Mouse (Mus musculus) testis, adult 2 months (tissue): ENCODE data around the gene Mpped1. TPM values are rescaled to one million over a fixed set of nuclear protein-coding genes. Genes with fewer than 3 reads are reported as not detected.

Experiments
- H3K27ac ChIP-seq: fragments of 200-500 bp; 2 replicates; pipeline ENCODE4 v1.5.1; 2012; ENCODE audit warnings: low read depth, low read length; ENCODE audit not compliant: control insufficient read depth, insufficient read depth
- H3K27me3 ChIP-seq: fragments of 200-500 bp; 2 replicates; pipeline ENCODE4 v1.6.1; 2012; ENCODE audit warnings: mild to moderate bottlenecking, low read length, moderate library complexity; ENCODE audit not compliant: control insufficient read depth, insufficient read depth
- H3K36me3 ChIP-seq: fragments of 200-500 bp; 2 replicates; pipeline ENCODE4 v1.6.1; 2012; ENCODE audit warnings: mild to moderate bottlenecking, low read length; ENCODE audit not compliant: control insufficient read depth, insufficient read depth
- H3K4me1 ChIP-seq: fragments of 200-500 bp; 2 replicates; pipeline ENCODE4 v1.6.1; 2012; ENCODE audit warnings: low read length; ENCODE audit not compliant: control insufficient read depth, insufficient read depth
- H3K4me3 ChIP-seq: fragments of 200-500 bp; 2 replicates; pipeline ENCODE4 v1.5.1; 2012; ENCODE audit warnings: low read depth, mild to moderate bottlenecking, low read length, moderate library complexity, mixed read lengths; ENCODE audit not compliant: control insufficient read depth
- CTCF ChIP-seq: fragments of 200-500 bp; IDR thresholded peaks from 2 replicates; pipeline ENCODE4 v1.5.1; 2012; ENCODE audit warnings: low read depth, mild to moderate bottlenecking, inconsistent platforms, low read length, moderate library complexity; ENCODE audit not compliant: control insufficient read depth, insufficient read depth, insufficient replicate concordance
- POLR2A ChIP-seq: fragments of 200-500 bp; IDR thresholded peaks from 2 replicates; pipeline ENCODE4 v1.6.1; 2012; ENCODE audit warnings: low read depth, mild to moderate bottlenecking, inconsistent platforms, low read length, moderate library complexity; ENCODE audit not compliant: control insufficient read depth
- polyA plus RNA-seq: library from polyadenylated mRNA; depleted of rRNA; stranded (reverse); fragments of >200 nt; gene quantifications from 2 replicates; pipeline ENCODE4 v1.2.3, GENCODE M21; 2012

Mpped1 gene
- polyA plus RNA-seq, 1 experiment = 5.6 TPM

- no peaks in the 10 kb centered on the region for H3K36me3 ChIP-seq
- no peaks in the 10 kb centered on the region for H3K27me3 ChIP-seq
- no peak overlapping the region for H3K4me3 ChIP-seq
- no peak overlapping the region for H3K27ac ChIP-seq
- peaks cover 7% of the 10 kb centered on the region for H3K4me1 ChIP-seq
- no peak for TF ChIP-seq CTCF
- TF ChIP-seq POLR2A = no peak
These were observed 2.8 kb upstream of the Mpped1 start for GRCm38 (mm10) chr15:83776265-83777000.

GRCm38 (mm10) chr15:83777476-83777875 lies 1.8 kb upstream of the Mpped1 start:
- no peak overlapping the region for H3K27ac ChIP-seq
- H3K36me3 ChIP-seq = no peaks in the 10 kb centered on the region
- no peak overlapping the region for H3K4me3 ChIP-seq
- H3K27me3 ChIP-seq = no peaks in the 10 kb centered on the region
- TF ChIP-seq CTCF (no peak), POLR2A (no peak)
- H3K4me1 ChIP-seq = peaks cover 7% of the 10 kb centered on the region

- Histone ChIP-seq H3K36me3 (no peaks in the 10 kb centered on the region), H3K4me1 (peaks cover 7% of the 10 kb centered on the region), H3K4me3 (peak overlapping the region; percentile 29; the same call in 1 of the 2 replicates), H3K27ac (no peak overlapping the region), H3K27me3 (no peaks in the 10 kb centered on the region)
- TF ChIP-seq POLR2A = no peak
- TF ChIP-seq CTCF = no peak
These were observed 831 bp downstream of the Mpped1 start for GRCm38 (mm10) chr15:83779855-83780740.

- H3K4me3 ChIP-seq = no peak overlapping the region
- H3K27me3 ChIP-seq = no peaks in the 10 kb centered on the region
- TF ChIP-seq POLR2A = no peak
- no peak for TF ChIP-seq CTCF
- no peak overlapping the region for H3K27ac ChIP-seq
- no peaks in the 10 kb centered on the region for H3K36me3 ChIP-seq
- peaks cover 7% of the 10 kb centered on the region for H3K4me1 ChIP-seq
These were observed 2.0 kb downstream of the Mpped1 start for GRCm38 (mm10) chr15:83781304-83781703.

- Histone ChIP-seq H3K36me3 (no peaks in the 10 kb centered on the region), H3K4me1 (peaks cover 7% of the 10 kb centered on the region), H3K27ac (no peak overlapping the region), H3K4me3 (no peak overlapping the region), H3K27me3 (no peaks in the 10 kb centered on the region)
- no peak for TF ChIP-seq POLR2A
These were observed 3.0 kb downstream of the Mpped1 start for GRCm38 (mm10) chr15:83782284-83782683.

GRCm38 (mm10) chr15:83784772-83785171 lies 5.5 kb downstream of the Mpped1 start:
- no peak overlapping the region for H3K27ac ChIP-seq
- no peak overlapping the region for H3K4me3 ChIP-seq
- no peaks in the 10 kb centered on the region for H3K27me3 ChIP-seq
- no peaks in the 10 kb centered on the region for H3K36me3 ChIP-seq
- no peak for TF ChIP-seq POLR2A
- no peak for TF ChIP-seq CTCF
- H3K4me1 ChIP-seq = peaks cover 3% of the 10 kb centered on the region

GRCm38 (mm10) chr15:83789046-83789445 lies 9.8 kb downstream of the Mpped1 start:
- H3K36me3 ChIP-seq = no peaks in the 10 kb centered on the region
- TF ChIP-seq CTCF = no peak
- TF ChIP-seq POLR2A = no peak
- H3K27me3 ChIP-seq = no peaks in the 10 kb centered on the region
- no peak overlapping the region for H3K27ac ChIP-seq
- H3K4me3 ChIP-seq = no peak overlapping the region
- H3K4me1 ChIP-seq = no peaks in the 10 kb centered on the region
